Mouse (Mus musculus): ENCODE results near the gene Tmem19. TPM values are rescaled to one million over a fixed set of nuclear protein-coding genes. Genes with fewer than 3 reads are reported as not detected.

The Tmem19 gene
- polyA plus RNA-seq, 1 experiment: 16.6 TPM

GRCm38 (mm10) chr10:115346444-115346843, 15.9 kb downstream of the Tmem19 start:
- no peak overlapping the region for H3K4me3 ChIP-seq (ENCODE audit: insufficient read depth, poor library complexity, severe bottlenecking)
- no peaks in the 10 kb centered on the region for H3K79me2 ChIP-seq (ENCODE audit: control insufficient read depth, insufficient read depth)
- no peak overlapping the region for H3ac ChIP-seq (ENCODE audit: control insufficient read depth, insufficient read length, low read depth)
- H3K27me3 ChIP-seq (ENCODE audit: control insufficient read depth, insufficient read depth, insufficient read length): no peaks in the 10 kb centered on the region
- TF ChIP-seq MYOG (IDR thresholded peaks at IDR 0.05; ENCODE audit: control insufficient read depth, extremely low read depth, insufficient read length) (no peak), MYOD1 (IDR thresholded peaks at IDR 0.05; ENCODE audit: control insufficient read depth, insufficient read length, low read depth) (no peak), CEBPB (IDR thresholded peaks at IDR 0.05; ENCODE audit: low read depth) (no peak), MAX (IDR thresholded peaks at IDR 0.05) (no peak), USF1 (IDR thresholded peaks at IDR 0.05; ENCODE audit: low read depth) (no peak), FOSL1 (IDR thresholded peaks at IDR 0.05; ENCODE audit: insufficient read depth, low read length, poor library complexity, severe bottlenecking) (no peak), CTCF (IDR thresholded peaks at IDR 0.05; ENCODE audit: control insufficient read depth, insufficient read depth, insufficient read length) (no peak)
- H3K36me3 ChIP-seq (ENCODE audit: control insufficient read depth, insufficient read depth): peaks cover 20% of the 10 kb centered on the region
- H3K79me3 ChIP-seq (ENCODE audit: low read depth): no peaks in the 10 kb centered on the region

- H3ac ChIP-seq (ENCODE audit: control insufficient read depth, insufficient read length, low read depth): no peak overlapping the region
- no peaks in the 10 kb centered on the region for H3K79me3 ChIP-seq (ENCODE audit: low read depth)
- TF ChIP-seq USF1 (IDR thresholded peaks at IDR 0.05; ENCODE audit: low read depth) (no peak), MYOG (IDR thresholded peaks at IDR 0.05; ENCODE audit: control insufficient read depth, extremely low read depth, insufficient read length) (no peak), CTCF (IDR thresholded peaks at IDR 0.05; ENCODE audit: control insufficient read depth, insufficient read depth, insufficient read length) (no peak), FOSL1 (IDR thresholded peaks at IDR 0.05; ENCODE audit: insufficient read depth, low read length, poor library complexity, severe bottlenecking) (no peak), CEBPB (IDR thresholded peaks at IDR 0.05; ENCODE audit: low read depth) (no peak), MAX (IDR thresholded peaks at IDR 0.05) (no peak), MYOD1 (IDR thresholded peaks at IDR 0.05; ENCODE audit: control insufficient read depth, insufficient read length, low read depth) (no peak)
- H3K79me2 ChIP-seq (ENCODE audit: control insufficient read depth, insufficient read depth): no peaks in the 10 kb centered on the region
- H3K27me3 ChIP-seq (ENCODE audit: control insufficient read depth, insufficient read depth, insufficient read length): no peaks in the 10 kb centered on the region
- H3K4me3 ChIP-seq (ENCODE audit: insufficient read depth, poor library complexity, severe bottlenecking): no peak overlapping the region
- H3K36me3 ChIP-seq (ENCODE audit: control insufficient read depth, insufficient read depth): peaks cover 26% of the 10 kb centered on the region
Observed at GRCm38 (mm10) chr10:115342771-115343425, 19.4 kb downstream of the Tmem19 start.

DNA sequence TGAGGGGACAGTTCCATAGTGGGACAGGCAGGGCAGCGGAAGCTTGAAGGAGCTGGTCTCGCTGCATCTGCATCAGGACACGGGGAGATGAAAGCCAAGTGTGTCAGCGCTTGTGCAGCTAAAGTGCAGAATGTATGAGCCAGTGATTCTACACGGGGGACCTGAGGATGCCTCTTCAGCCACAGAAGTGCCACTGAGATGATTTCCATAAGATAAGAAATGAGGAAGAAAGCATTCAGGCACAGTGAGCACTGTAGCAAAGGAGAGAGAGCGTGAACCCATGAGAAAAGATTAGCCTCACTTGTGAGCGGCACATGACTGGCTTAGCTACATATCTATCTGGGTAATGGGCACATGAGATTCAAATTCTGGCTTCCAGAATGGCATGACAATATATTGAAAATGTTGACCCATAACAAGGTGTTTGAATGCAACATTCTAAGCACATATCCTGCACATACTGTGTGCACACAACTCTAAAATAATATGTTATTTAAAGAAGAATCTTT, 22.4 kb downstream of the Tmem19 start:
- TF ChIP-seq MYOD1 (IDR thresholded peaks at IDR 0.05; ENCODE audit: control insufficient read depth, insufficient read length, low read depth) (no peak), CEBPB (IDR thresholded peaks at IDR 0.05; ENCODE audit: low read depth) (no peak), CTCF (IDR thresholded peaks at IDR 0.05; ENCODE audit: control insufficient read depth, insufficient read depth, insufficient read length) (no peak), MAX (IDR thresholded peaks at IDR 0.05) (no peak), MYOG (IDR thresholded peaks at IDR 0.05; ENCODE audit: control insufficient read depth, extremely low read depth, insufficient read length) (no peak), FOSL1 (IDR thresholded peaks at IDR 0.05; ENCODE audit: insufficient read depth, low read length, poor library complexity, severe bottlenecking) (no peak), USF1 (IDR thresholded peaks at IDR 0.05; ENCODE audit: low read depth) (no peak)
- H3ac ChIP-seq (ENCODE audit: control insufficient read depth, insufficient read length, low read depth): no peak overlapping the region
- no peaks in the 10 kb centered on the region for H3K79me3 ChIP-seq (ENCODE audit: low read depth)
- H3K27me3 ChIP-seq (ENCODE audit: control insufficient read depth, insufficient read depth, insufficient read length): no peaks in the 10 kb centered on the region
- no peaks in the 10 kb centered on the region for H3K79me2 ChIP-seq (ENCODE audit: control insufficient read depth, insufficient read depth)
- no peak overlapping the region for H3K4me3 ChIP-seq (ENCODE audit: insufficient read depth, poor library complexity, severe bottlenecking)
- peaks cover 22% of the 10 kb centered on the region for H3K36me3 ChIP-seq (ENCODE audit: control insufficient read depth, insufficient read depth)

- Histone ChIP-seq H3K36me3 (ENCODE audit: control insufficient read depth, insufficient read depth) (peaks cover 7% of the 10 kb centered on the region), H3ac (ENCODE audit: control insufficient read depth, insufficient read length, low read depth) (no peak overlapping the region), H3K79me3 (ENCODE audit: low read depth) (no peaks in the 10 kb centered on the region), H3K27me3 (ENCODE audit: control insufficient read depth, insufficient read depth, insufficient read length) (no peaks in the 10 kb centered on the region), H3K79me2 (ENCODE audit: control insufficient read depth, insufficient read depth) (no peaks in the 10 kb centered on the region), H3K4me3 (ENCODE audit: insufficient read depth, poor library complexity, severe bottlenecking) (no peak overlapping the region)
- TF ChIP-seq USF1 (IDR thresholded peaks at IDR 0.05; ENCODE audit: low read depth) (no peak), MYOD1 (IDR thresholded peaks at IDR 0.05; ENCODE audit: control insufficient read depth, insufficient read length, low read depth) (no peak), FOSL1 (IDR thresholded peaks at IDR 0.05; ENCODE audit: insufficient read depth, low read length, poor library complexity, severe bottlenecking) (no peak), CTCF (IDR thresholded peaks at IDR 0.05; ENCODE audit: control insufficient read depth, insufficient read depth, insufficient read length) (no peak), MYOG (IDR thresholded peaks at IDR 0.05; ENCODE audit: control insufficient read depth, extremely low read depth, insufficient read length) (no peak), CEBPB (IDR thresholded peaks at IDR 0.05; ENCODE audit: low read depth) (no peak), MAX (IDR thresholded peaks at IDR 0.05) (no peak)
Observed at GRCm38 (mm10) chr10:115336901-115337300, 25.4 kb downstream of the Tmem19 start.

DNA sequence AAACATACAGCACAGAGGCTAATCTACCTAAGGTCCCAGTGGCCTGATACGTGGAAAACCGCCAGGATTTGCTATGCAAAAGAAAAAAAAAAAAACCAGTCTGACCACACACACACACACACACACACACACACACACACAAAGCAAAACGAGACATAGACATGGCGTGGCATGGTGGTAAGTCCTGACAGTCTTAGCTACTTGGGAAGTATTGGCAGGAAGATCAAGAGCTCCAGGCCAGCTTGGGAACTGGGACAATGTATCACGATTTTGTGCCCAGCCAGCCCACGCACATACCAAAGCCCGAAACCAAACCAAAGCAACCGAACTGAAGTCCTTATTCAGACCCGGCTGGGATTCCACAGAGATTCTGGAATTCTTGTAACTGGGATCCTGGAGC, 28.8 kb downstream of the Tmem19 start:
- Histone ChIP-seq H3K4me3 (ENCODE audit: insufficient read depth, poor library complexity, severe bottlenecking) (no peak overlapping the region), H3K79me3 (ENCODE audit: low read depth) (no peaks in the 10 kb centered on the region), H3ac (ENCODE audit: control insufficient read depth, insufficient read length, low read depth) (no peak overlapping the region), H3K27me3 (ENCODE audit: control insufficient read depth, insufficient read depth, insufficient read length) (no peaks in the 10 kb centered on the region), H3K79me2 (ENCODE audit: control insufficient read depth, insufficient read depth) (no peaks in the 10 kb centered on the region), H3K36me3 (ENCODE audit: control insufficient read depth, insufficient read depth) (no peaks in the 10 kb centered on the region)
- TF ChIP-seq MYOG (IDR thresholded peaks at IDR 0.05; ENCODE audit: control insufficient read depth, extremely low read depth, insufficient read length) (no peak), USF1 (IDR thresholded peaks at IDR 0.05; ENCODE audit: low read depth) (no peak), CEBPB (IDR thresholded peaks at IDR 0.05; ENCODE audit: low read depth) (no peak), CTCF (IDR thresholded peaks at IDR 0.05; ENCODE audit: control insufficient read depth, insufficient read depth, insufficient read length) (no peak), FOSL1 (IDR thresholded peaks at IDR 0.05; ENCODE audit: insufficient read depth, low read length, poor library complexity, severe bottlenecking) (no peak), MAX (IDR thresholded peaks at IDR 0.05) (no peak), MYOD1 (IDR thresholded peaks at IDR 0.05; ENCODE audit: control insufficient read depth, insufficient read length, low read depth) (no peak)

Data from C2C12 (cell line).